Mouse (Mus musculus): ENCODE data around the gene Ndrg3. TPM values are rescaled to one million over a fixed set of nuclear protein-coding genes. Genes with fewer than 3 reads are reported as not detected.
A peak's percentile ranks its signal among the peaks of the same experiment; 100 is the strongest.

The Ndrg3 gene
- polyA plus RNA-seq, 1 experiment = 30.0 TPM

DNA sequence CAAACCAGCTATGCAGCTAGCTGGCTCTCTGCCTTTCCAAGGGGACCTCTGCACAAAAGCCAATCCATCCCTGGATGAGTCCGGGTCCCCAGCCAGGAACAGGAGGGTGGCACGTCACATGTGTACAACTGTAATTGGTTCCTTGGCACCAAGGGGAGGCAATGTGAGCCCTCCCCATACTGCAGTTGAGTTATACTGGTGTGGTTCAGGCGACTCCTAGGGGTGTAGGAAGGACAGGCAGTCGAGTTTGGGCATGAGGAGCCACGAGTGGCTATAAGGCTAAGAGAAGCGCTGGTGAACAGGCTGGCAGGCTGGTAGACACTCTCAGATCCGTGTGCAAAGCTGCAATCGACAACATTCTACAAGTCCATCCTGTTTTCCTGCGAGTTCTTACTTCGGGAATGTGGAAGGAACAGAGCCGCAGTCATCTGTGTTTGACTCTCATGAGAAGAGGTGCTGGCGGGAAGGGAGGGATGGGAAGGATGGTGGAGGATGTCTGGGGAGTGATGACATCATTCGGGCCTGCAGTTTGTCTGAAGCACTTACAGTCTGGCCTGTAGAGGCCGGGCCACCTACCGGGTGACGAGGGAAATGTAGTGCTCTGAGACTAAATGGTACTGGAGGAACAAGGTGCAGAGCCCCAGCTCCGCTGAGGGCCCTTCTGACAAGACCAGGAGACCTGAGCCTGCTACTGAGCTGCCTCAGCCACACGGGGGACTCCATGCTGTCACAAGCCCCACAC is 24.8 kb upstream of the Ndrg3 start:
- Histone ChIP-seq H3K27me3 (ENCODE audit: control insufficient read depth, insufficient read depth, low read length) (no peaks in the 10 kb centered on the region), H3K27ac (ENCODE audit: insufficient read depth, low read length) (no peak overlapping the region), H3K4me3 (ENCODE audit: extremely low read depth, insufficient read depth, insufficient read length) (no peak overlapping the region), H3K36me3 (ENCODE audit: control insufficient read depth, insufficient read depth, low read length) (0 out of 2 replicates have a peak, but pooled peaks cover 4% of the 10 kb centered on the region), H3K4me1 (ENCODE audit: control insufficient read depth, insufficient read depth, insufficient read length) (no peaks in the 10 kb centered on the region)
- no peak for DNase-seq (ENCODE audit: low read depth in 1 of 2, low spot score in 2 of 2)
- 86% methylated on average over 18 of the region's 18 CpGs for WGBS
- TF ChIP-seq POLR2A (IDR thresholded peaks at IDR 0.05; ENCODE audit: low read depth, low read length) (no peak), CTCF (IDR thresholded peaks at IDR 0.05; ENCODE audit: extremely low read depth, insufficient read depth, insufficient read length, insufficient replicate concordance) (no peak)

DNA sequence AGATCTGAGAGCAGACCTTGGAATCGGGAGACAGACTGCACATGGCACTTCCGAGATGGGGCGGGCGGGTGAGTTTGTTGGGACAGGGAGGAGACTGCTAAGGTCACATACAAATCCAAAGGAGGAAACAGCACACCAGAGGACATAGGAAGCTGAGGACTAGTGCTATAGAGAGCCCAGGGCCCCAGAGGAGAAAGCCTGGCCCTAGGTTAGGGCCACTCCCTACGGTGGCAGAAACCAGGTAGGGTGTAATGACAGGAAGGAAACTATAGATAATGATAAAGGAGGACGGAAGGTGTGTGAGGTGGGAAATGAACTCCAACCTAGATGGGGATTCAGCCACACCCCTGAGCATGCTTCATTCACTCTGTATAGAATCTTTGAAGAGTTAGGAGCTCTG is 20.5 kb upstream of the Ndrg3 start:
- no peak for DNase-seq (ENCODE audit: low read depth in 1 of 2, low spot score in 2 of 2)
- H3K4me3 ChIP-seq (ENCODE audit: extremely low read depth, insufficient read depth, insufficient read length) = no peak overlapping the region
- peaks cover 3% of the 10 kb centered on the region; the same call in 1 of the 2 replicates for H3K4me1 ChIP-seq (ENCODE audit: control insufficient read depth, insufficient read depth, insufficient read length)
- TF ChIP-seq POLR2A (IDR thresholded peaks at IDR 0.05; ENCODE audit: low read depth, low read length) (no peak), CTCF (IDR thresholded peaks at IDR 0.05; ENCODE audit: extremely low read depth, insufficient read depth, insufficient read length, insufficient replicate concordance) (no peak)
- no peak overlapping the region for H3K27ac ChIP-seq (ENCODE audit: insufficient read depth, low read length)
- no peaks in the 10 kb centered on the region for H3K27me3 ChIP-seq (ENCODE audit: control insufficient read depth, insufficient read depth, low read length)
- 91% methylated on average over 6 of the region's 6 CpGs for WGBS
- no peaks in the 10 kb centered on the region for H3K36me3 ChIP-seq (ENCODE audit: control insufficient read depth, insufficient read depth, low read length)

DNA sequence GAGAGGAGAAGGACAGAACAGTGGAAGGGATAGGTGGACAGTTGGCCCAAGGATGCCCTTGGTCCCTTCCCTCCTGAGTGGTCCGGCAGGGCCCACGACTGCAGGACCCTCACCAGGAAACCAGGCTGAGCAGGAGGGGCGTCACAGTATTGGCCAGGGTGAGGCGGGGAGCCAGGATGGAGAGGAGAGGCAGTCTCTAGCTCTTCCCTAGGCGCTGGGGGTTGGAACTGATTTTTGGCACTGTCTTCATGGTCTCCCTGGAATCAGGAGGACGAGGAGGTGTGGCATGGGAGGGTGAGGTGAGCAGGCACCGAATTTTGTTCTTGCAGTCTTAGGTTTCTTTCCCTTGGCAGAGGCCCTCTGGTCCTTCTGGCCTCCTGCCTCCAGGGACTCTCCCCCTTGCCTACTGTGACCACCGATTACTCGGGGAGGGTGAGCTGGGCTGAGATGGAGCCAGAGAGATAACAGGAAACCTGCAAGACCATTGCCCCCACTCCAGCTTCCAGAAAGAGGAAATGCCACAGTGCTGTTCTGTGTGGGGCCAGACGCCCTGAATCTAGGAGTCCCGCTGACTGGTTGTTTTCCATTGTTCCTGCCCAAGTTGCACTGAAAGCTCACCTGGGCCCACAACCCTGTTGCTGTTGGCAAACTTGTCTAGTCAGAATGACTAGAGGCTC is 18.9 kb upstream of the Ndrg3 start:
- 34% methylated on average over 11 of the region's 11 CpGs for WGBS
- TF ChIP-seq CTCF (IDR thresholded peaks at IDR 0.05; ENCODE audit: extremely low read depth, insufficient read depth, insufficient read length, insufficient replicate concordance) = no peak
- TF ChIP-seq POLR2A (IDR thresholded peaks at IDR 0.05; ENCODE audit: low read depth, low read length) = no peak
- Histone ChIP-seq H3K27ac (ENCODE audit: insufficient read depth, low read length) (no peak overlapping the region), H3K4me1 (ENCODE audit: control insufficient read depth, insufficient read depth, insufficient read length) (peaks cover 5% of the 10 kb centered on the region; the same call in 1 of the 2 replicates), H3K27me3 (ENCODE audit: control insufficient read depth, insufficient read depth, low read length) (no peaks in the 10 kb centered on the region), H3K4me3 (ENCODE audit: extremely low read depth, insufficient read depth, insufficient read length) (no peak overlapping the region), H3K36me3 (ENCODE audit: control insufficient read depth, insufficient read depth, low read length) (no peaks in the 10 kb centered on the region)
- no peak for DNase-seq (ENCODE audit: low read depth in 1 of 2, low spot score in 2 of 2)

DNA sequence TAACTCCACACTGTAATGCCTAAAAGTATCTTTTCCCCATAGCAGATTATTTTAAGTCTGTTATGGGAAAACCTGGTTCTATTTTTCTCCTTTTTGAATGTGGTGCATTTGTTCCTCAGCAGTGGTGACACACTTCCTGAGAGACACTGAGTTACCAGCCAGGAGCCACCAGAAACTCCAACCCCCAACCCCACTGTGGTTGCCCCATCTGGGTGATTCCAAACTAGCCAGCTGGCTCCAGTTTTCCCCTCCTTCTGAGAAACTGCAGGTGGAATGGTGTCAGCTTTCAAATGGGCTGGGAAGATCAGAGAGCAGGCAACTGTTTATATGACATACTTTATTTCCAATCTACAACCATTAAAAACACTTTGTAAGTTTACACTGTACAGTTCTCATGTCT is 18.3 kb upstream of the Ndrg3 start:
- H3K27ac ChIP-seq (ENCODE audit: insufficient read depth, low read length) = no peak overlapping the region
- TF ChIP-seq CTCF (IDR thresholded peaks at IDR 0.05; ENCODE audit: extremely low read depth, insufficient read depth, insufficient read length, insufficient replicate concordance) (no peak), POLR2A (IDR thresholded peaks at IDR 0.05; ENCODE audit: low read depth, low read length) (no peak)
- no peaks in the 10 kb centered on the region for H3K27me3 ChIP-seq (ENCODE audit: control insufficient read depth, insufficient read depth, low read length)
- no peaks in the 10 kb centered on the region for H3K36me3 ChIP-seq (ENCODE audit: control insufficient read depth, insufficient read depth, low read length)
- DNase-seq (ENCODE audit: low read depth in 1 of 2, low spot score in 2 of 2) = no peak
- no peak overlapping the region for H3K4me3 ChIP-seq (ENCODE audit: extremely low read depth, insufficient read depth, insufficient read length)
- peaks cover 5% of the 10 kb centered on the region; the same call in 1 of the 2 replicates for H3K4me1 ChIP-seq (ENCODE audit: control insufficient read depth, insufficient read depth, insufficient read length)

DNA sequence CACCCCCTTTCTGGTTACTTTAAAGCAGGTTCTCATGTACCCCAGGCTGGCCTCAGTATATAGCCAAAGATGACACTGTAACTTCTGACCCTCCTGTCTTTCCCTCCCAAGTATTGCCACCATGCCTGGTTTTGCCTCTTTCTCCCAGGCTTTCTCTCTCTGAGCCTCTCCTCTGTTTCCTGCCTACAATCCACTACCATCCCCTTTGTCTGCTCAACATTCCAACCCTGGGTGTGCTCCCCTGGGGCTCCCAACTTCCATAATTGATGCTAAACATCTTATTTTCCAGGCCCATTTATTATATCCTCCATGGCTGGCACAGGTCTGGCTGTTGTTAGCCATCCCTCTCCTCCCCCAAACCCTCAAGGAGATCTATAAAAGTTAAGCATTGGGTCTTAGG is 16.7 kb upstream of the Ndrg3 start:
- Histone ChIP-seq H3K27me3 (ENCODE audit: control insufficient read depth, insufficient read depth, low read length) (no peaks in the 10 kb centered on the region), H3K27ac (ENCODE audit: insufficient read depth, low read length) (no peak overlapping the region), H3K4me1 (ENCODE audit: control insufficient read depth, insufficient read depth, insufficient read length) (peaks cover 5% of the 10 kb centered on the region; the same call in 1 of the 2 replicates), H3K36me3 (ENCODE audit: control insufficient read depth, insufficient read depth, low read length) (no peaks in the 10 kb centered on the region), H3K4me3 (ENCODE audit: extremely low read depth, insufficient read depth, insufficient read length) (no peak overlapping the region)
- no peak for DNase-seq (ENCODE audit: low read depth in 1 of 2, low spot score in 2 of 2)
- no peak for TF ChIP-seq CTCF (IDR thresholded peaks at IDR 0.05; ENCODE audit: extremely low read depth, insufficient read depth, insufficient read length, insufficient replicate concordance)
- no peak for TF ChIP-seq POLR2A (IDR thresholded peaks at IDR 0.05; ENCODE audit: low read depth, low read length)

DNA sequence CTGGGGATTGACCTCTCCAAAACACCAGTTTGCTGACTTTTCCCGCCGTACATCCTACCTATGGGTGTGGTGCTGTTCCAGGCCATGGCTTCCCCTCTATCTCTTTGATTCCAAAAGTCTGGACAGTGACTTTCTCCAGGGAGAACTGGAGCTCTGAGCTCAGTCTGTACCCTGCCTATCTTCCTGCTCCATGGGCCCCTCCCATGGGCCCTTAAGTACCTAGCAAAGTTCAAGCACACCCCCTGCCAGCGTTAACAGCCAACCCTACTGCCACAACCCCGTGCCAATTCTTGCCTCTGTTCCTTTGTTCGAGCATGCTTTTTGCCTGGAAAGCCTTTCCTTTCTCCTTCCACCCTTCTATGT is 15.4 kb upstream of the Ndrg3 start:
- Histone ChIP-seq H3K27ac (ENCODE audit: insufficient read depth, low read length) (0 out of 2 replicates have a peak overlapping the region, but pooled peaks have one; percentile 4), H3K27me3 (ENCODE audit: control insufficient read depth, insufficient read depth, low read length) (no peaks in the 10 kb centered on the region)
- TF ChIP-seq POLR2A (IDR thresholded peaks at IDR 0.05; ENCODE audit: low read depth, low read length) (no peak), CTCF (IDR thresholded peaks at IDR 0.05; ENCODE audit: extremely low read depth, insufficient read depth, insufficient read length, insufficient replicate concordance) (no peak)

More for the DNA sequence above, 15.4 kb upstream of the Ndrg3 start:
- H3K36me3 ChIP-seq (ENCODE audit: control insufficient read depth, insufficient read depth, low read length) = no peaks in the 10 kb centered on the region
- peaks cover 5% of the 10 kb centered on the region; the same call in 1 of the 2 replicates for H3K4me1 ChIP-seq (ENCODE audit: control insufficient read depth, insufficient read depth, insufficient read length)
- WGBS = 31% methylated on average over 5 of the region's 5 CpGs
- peak overlapping the region; percentile 75 for H3K4me3 ChIP-seq (ENCODE audit: extremely low read depth, insufficient read depth, insufficient read length)
- DNase-seq (ENCODE audit: low read depth in 1 of 2, low spot score in 2 of 2) = no peak
